Mouse (Mus musculus) kidney, adult 2 months (tissue): ENCODE measurements around the gene Tmem44. TPM values are rescaled to one million over a fixed set of nuclear protein-coding genes. Genes with fewer than 3 reads are reported as not detected.

Experiments used
- DNase-seq: peaks from one replicate; pipeline ENCODE4 v3.0.0; 2021
- H3K27ac ChIP-seq: fragments of 200-500 bp; 2 replicates; pipeline ENCODE4 v1.5.1; 2012; ENCODE audit warnings: low read depth, low read length, control low read depth, inconsistent platforms; ENCODE audit not compliant: insufficient read depth
- H3K27me3 ChIP-seq: fragments of 200-500 bp; replicated peaks from 2 replicates; pipeline ENCODE4 v1.6.1; 2012; ENCODE audit warnings: mild to moderate bottlenecking, moderate library complexity, low read length, inconsistent platforms; ENCODE audit not compliant: control insufficient read depth, insufficient read depth
- H3K36me3 ChIP-seq: fragments of 200-500 bp; 2 replicates; pipeline ENCODE4 v1.6.1; 2012; ENCODE audit warnings: mild to moderate bottlenecking, moderate library complexity, low read length, inconsistent platforms; ENCODE audit not compliant: control insufficient read depth, insufficient read depth
- H3K4me1 ChIP-seq: fragments of 200-500 bp; 2 replicates; pipeline ENCODE4 v1.6.1; 2011; ENCODE audit warnings: low read length; ENCODE audit not compliant: control insufficient read depth, insufficient read depth
- H3K4me3 ChIP-seq: fragments of 200-500 bp; 2 replicates; pipeline ENCODE4 v1.5.1; 2011; ENCODE audit warnings: mild to moderate bottlenecking, low read depth, low read length, control low read depth; ENCODE audit not compliant: insufficient read depth
- CTCF ChIP-seq: fragments of 200-500 bp; conservative IDR thresholded peaks from 2 replicates; pipeline ENCODE4 v1.5.1; 2011; ENCODE audit warnings: low read depth, mild to moderate bottlenecking, control low read depth, low read length, moderate library complexity, mixed read lengths; ENCODE audit not compliant: insufficient read depth, insufficient read length
- POLR2A ChIP-seq: fragments of 200-500 bp; IDR thresholded peaks from one replicate; pipeline ENCODE4 v1.6.1; 2011; ENCODE audit warnings: low read depth, low read length, control low read depth
- WGBS: fragments of 180-500 bp; shearing (Covaris S2); methylation state at CpG from one replicate; pipeline ENCODE4 v1.1.7; 2018; 5-methylcytosine and 5-hydroxymethylcytosine counted together
- polyA plus RNA-seq: library from polyadenylated mRNA; depleted of rRNA; stranded (reverse); fragments of >200 nt; gene quantifications from 2 replicates; pipeline ENCODE4 v1.2.3, GENCODE M21; 2012

Gene Tmem44
- polyA plus RNA-seq, 1 experiment = 6.7 TPM

DNA sequence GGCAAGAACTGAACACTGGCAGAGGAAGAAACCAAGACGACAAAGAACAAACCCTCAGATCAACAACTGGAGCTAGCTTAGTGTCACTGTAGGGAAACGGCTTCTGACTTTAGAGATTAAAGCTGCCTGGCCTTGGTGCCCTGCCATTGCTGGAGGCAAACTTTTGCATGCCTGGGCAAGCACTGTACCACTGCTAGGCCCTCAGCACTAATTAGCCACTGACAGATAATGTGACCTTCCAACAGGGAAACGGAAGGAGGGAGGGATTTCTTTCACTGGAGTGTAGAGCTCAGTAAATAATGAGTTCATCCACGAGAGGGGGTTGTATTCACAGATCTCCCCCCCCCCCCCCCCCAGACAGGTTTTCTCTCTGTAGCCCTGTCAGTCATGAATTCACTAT is 21.6 kb upstream of the Tmem44 start:
- TF ChIP-seq POLR2A (no peak), CTCF (no peak)
- Histone ChIP-seq H3K4me1 (no peaks in the 10 kb centered on the region), H3K4me3 (no peak overlapping the region), H3K27ac (no peak overlapping the region), H3K36me3 (peaks cover 6% of the 10 kb centered on the region), H3K27me3 (no peaks in the 10 kb centered on the region)
- DNase-seq = peak; percentile 18
- WGBS = 38% methylated on average over 4 of the region's 4 CpGs

DNA sequence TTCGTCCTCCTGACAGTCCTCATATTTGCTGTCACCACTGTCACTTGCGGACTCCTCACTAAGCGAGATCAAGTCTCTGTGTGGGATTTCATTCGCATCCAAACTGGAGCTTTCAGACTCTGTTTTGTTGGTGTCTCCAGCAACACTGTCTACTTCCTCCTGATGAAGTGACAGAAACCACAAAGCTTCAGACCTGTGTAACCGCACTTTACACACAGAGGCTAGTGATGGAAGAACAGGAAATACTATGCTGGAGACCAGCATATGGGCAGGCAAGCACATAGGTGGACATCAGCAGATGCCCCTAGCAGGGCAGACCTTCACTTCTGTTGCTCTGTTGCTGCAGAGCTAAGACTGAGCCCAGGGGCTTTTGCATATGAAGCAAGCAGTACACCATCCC is 20.7 kb upstream of the Tmem44 start:
- WGBS = 96% methylated on average over 5 of the region's 5 CpGs
- TF ChIP-seq CTCF (no peak), POLR2A (no peak)
- DNase-seq = no peak
- Histone ChIP-seq H3K36me3 (peaks cover 6% of the 10 kb centered on the region), H3K27me3 (no peaks in the 10 kb centered on the region), H3K4me3 (no peak overlapping the region), H3K4me1 (no peaks in the 10 kb centered on the region), H3K27ac (no peak overlapping the region)

DNA sequence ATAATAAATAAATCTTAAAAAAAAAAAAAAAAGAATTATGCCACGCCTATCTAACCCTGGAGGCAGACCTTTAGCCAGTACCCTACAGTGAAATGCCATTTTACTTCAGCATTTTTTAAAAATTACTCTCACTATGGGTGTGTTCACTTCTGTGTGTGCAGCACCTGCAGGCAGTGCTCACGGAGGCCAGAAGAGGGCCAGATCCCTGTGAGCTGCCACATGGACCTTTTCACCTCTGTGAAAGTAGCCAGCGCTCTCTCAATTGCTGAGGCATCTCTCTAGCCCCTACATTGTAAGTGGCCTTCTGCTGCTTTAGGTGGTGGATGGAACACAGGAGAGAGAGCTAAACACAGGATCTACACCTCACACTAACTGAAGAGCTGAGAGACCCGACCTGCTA is 19.5 kb upstream of the Tmem44 start:
- no peak overlapping the region for H3K4me3 ChIP-seq
- no peak for DNase-seq
- H3K36me3 ChIP-seq = peaks cover 6% of the 10 kb centered on the region
- H3K27me3 ChIP-seq = no peaks in the 10 kb centered on the region
- no peaks in the 10 kb centered on the region for H3K4me1 ChIP-seq
- no peak overlapping the region for H3K27ac ChIP-seq
- TF ChIP-seq CTCF = no peak
- TF ChIP-seq POLR2A = no peak
- 97% methylated on average over 4 of the region's 4 CpGs for WGBS

DNA sequence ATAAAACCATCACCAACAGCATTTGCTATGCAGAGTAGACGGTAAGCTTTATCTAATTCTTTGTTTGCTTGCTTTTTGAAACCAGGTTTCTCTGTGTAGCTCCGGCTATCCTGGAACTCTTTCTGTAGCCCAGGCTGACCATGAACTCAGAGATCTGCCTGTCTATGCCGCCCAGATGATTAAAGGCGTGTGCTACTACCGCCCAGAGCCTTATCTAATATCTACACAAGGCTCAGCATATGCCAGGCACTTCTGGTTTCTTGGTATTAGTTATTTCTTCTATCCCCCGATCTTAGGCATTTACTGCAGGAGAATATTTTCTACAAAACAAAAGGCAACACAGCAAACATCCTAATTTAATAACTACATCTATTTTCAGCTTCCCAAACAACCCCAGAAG is 15.0 kb upstream of the Tmem44 start:
- no peak for DNase-seq
- Histone ChIP-seq H3K4me1 (no peaks in the 10 kb centered on the region), H3K27ac (no peak overlapping the region), H3K36me3 (peaks cover 1% of the 10 kb centered on the region), H3K4me3 (no peak overlapping the region), H3K27me3 (no peaks in the 10 kb centered on the region)
- TF ChIP-seq POLR2A = no peak
- WGBS = 87% methylated on average over 6 of the region's 6 CpGs

DNA sequence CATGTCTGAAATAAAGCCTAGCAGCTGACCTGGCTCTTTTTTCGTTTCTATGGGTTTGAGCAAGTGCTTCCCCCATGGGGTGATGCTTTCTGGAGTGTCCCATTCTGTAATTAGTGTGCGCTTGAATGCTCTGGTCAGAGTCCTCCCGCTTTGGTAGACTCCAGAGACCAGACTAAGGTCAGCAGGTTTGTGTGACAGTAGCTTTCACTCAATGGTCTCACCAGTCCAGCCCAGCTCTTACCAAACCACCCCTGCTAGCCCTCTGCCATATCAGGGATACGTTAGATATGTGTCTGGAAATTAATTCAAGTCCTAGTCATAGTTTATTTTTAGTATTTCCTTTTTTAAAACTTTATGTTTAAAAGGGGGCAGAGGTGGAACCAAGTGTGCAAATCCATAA is 10.0 kb upstream of the Tmem44 start:
- no peak overlapping the region for H3K4me3 ChIP-seq

DNA sequence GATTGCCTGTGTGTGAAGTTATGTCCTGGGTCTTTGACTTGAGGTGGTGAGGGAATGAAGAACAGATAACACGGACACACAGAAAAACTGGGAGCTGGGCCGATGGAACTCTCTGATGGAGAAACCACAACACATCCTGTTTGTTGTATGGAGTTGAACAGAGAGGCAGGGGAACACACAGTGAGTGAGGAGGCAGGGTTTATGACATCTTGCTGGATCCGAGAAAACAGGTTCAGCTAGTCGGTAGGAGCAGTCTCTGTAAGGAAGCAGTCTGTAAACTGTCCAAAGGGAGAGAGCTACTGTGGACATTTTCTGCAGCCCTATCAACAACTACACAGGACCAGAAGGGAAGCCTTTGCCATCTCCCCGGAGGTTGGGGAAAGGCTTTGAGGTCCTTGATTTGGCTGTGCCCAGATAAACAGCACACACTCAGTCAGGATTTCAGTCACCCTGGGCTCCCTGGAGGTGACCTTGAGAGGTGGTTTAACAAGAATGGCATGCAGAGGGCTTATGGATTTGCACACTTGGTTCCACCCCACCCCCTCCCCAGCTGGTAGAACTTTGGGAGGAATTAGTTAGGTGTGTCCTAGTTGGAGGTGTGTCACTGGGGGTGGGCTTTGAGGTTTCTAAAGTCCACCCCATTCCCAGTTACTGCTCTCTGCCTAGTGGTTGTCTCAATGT is 8.8 kb upstream of the Tmem44 start:
- TF ChIP-seq POLR2A (no peak), CTCF (no peak)
- H3K4me1 ChIP-seq = no peaks in the 10 kb centered on the region
- H3K27ac ChIP-seq = peak overlapping the region; percentile 39
- H3K36me3 ChIP-seq = no peaks in the 10 kb centered on the region; the same call in none of the 2 replicates
- no peak overlapping the region for H3K4me3 ChIP-seq
- 77% methylated on average over 5 of the region's 5 CpGs for WGBS
- DNase-seq = peak; percentile 15
- H3K27me3 ChIP-seq = no peaks in the 10 kb centered on the region

More for the DNA sequence above, 10.0 kb upstream of the Tmem44 start:
- peak; percentile 14 for DNase-seq
- Histone ChIP-seq H3K4me1 (no peaks in the 10 kb centered on the region), H3K27ac (no peak overlapping the region), H3K27me3 (no peaks in the 10 kb centered on the region), H3K36me3 (no peaks in the 10 kb centered on the region; the same call in none of the 2 replicates)
- TF ChIP-seq POLR2A (no peak), CTCF (no peak)
- 72% methylated on average over 4 of the region's 4 CpGs for WGBS

DNA sequence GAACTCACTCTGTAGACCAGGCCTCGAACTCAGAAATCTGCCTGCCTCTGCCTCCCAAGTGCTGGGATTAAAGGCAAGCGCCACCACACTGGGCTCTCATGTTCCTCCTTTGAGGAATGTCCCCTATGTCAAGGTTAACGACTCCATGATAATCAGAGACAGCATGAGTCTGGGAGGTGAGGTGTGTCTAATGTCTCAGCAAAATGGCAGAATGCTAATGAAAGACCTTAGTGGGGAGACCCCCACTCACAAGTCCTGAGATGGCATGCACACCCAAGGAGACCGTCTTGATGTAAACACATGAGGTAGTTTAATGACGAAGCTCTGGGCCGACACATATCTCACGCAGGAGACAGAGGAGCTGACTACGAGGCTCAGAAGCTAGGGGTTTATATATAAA is 3.5 kb upstream of the Tmem44 start:
- H3K36me3 ChIP-seq = no peaks in the 10 kb centered on the region; the same call in 1 of the 2 replicates
- no peak for DNase-seq
- WGBS = 97% methylated on average over 8 of the region's 8 CpGs
- TF ChIP-seq POLR2A (no peak), CTCF (no peak)
- H3K4me3 ChIP-seq = no peak overlapping the region
- no peaks in the 10 kb centered on the region for H3K27me3 ChIP-seq
- H3K27ac ChIP-seq = no peak overlapping the region
- H3K4me1 ChIP-seq = peaks cover 7% of the 10 kb centered on the region
